Mouse (Mus musculus): ENCODE data around the gene Fcer1g.

Fcer1g gene

GRCm38 (mm10) chr1:171220871-171221270 is 13.3 kb downstream of the Fcer1g start:
- peak; percentile 87 to 95 for DNase-seq (ENCODE audit: inconsistent age in 2 of 2, low spot score in 1 of 2)

- no peak for DNase-seq (ENCODE audit: inconsistent age in 2 of 2, low spot score in 1 of 2)
Measured at GRCm38 (mm10) chr1:171216241-171216955, 17.8 kb downstream of the Fcer1g start.

- DNase-seq (ENCODE audit: inconsistent age in 2 of 2, low spot score in 1 of 2): no peak
Measured at GRCm38 (mm10) chr1:171213801-171214496, 20.2 kb downstream of the Fcer1g start, which contains the start of gene Nr1i3. Gene Nr1i3 (plus strand): TSS chr1:171213970.

GRCm38 (mm10) chr1:171212854-171213253 is 21.3 kb downstream of the Fcer1g start:
- DNase-seq (ENCODE audit: inconsistent age in 2 of 2, low spot score in 1 of 2): no peak

- DNase-seq (ENCODE audit: inconsistent age in 2 of 2, low spot score in 1 of 2): no peak
Measured at GRCm38 (mm10) chr1:171209409-171209808, 24.8 kb downstream of the Fcer1g start.

GRCm38 (mm10) chr1:171205704-171206493 is 28.3 kb downstream of the Fcer1g start:
- no peak for DNase-seq (ENCODE audit: inconsistent age in 2 of 2, low spot score in 1 of 2)

- DNase-seq (ENCODE audit: inconsistent age in 2 of 2, low spot score in 1 of 2): no peak
Measured at GRCm38 (mm10) chr1:171204249-171204644, 29.9 kb downstream of the Fcer1g start.

GRCm38 (mm10) chr1:171203471-171204248 is 30.5 kb downstream of the Fcer1g start:
- no peak for DNase-seq (ENCODE audit: inconsistent age in 2 of 2, low spot score in 1 of 2)

- no peak for DNase-seq (ENCODE audit: inconsistent age in 2 of 2, low spot score in 1 of 2)
Measured at GRCm38 (mm10) chr1:171200769-171201168, 33.4 kb downstream of the Fcer1g start.

GRCm38 (mm10) chr1:171199532-171199931 is 34.6 kb downstream of the Fcer1g start:
- DNase-seq (ENCODE audit: inconsistent age in 2 of 2, low spot score in 1 of 2): no peak

- DNase-seq (ENCODE audit: inconsistent age in 2 of 2, low spot score in 1 of 2): peak; percentile 76 to 89
Measured at GRCm38 (mm10) chr1:171195887-171196397, 38.2 kb downstream of the Fcer1g start, which contains the start of gene Pcp4l1. Gene Pcp4l1 (minus strand): TSS chr1:171196268.

GRCm38 (mm10) chr1:171195046-171195822 is 38.9 kb downstream of the Fcer1g start:
- DNase-seq (ENCODE audit: inconsistent age in 2 of 2, low spot score in 1 of 2): peak; percentile 18 to 67

- DNase-seq (ENCODE audit: inconsistent age in 2 of 2, low spot score in 1 of 2): peak in 1 of 2 experiments; percentile 68
Measured at GRCm38 (mm10) chr1:171193911-171194830, 40.0 kb downstream of the Fcer1g start.

- DNase-seq (ENCODE audit: inconsistent age in 2 of 2, low spot score in 1 of 2): peak; percentile 27 to 72
Measured at GRCm38 (mm10) chr1:171193093-171193840, 40.9 kb downstream of the Fcer1g start.

- peak; percentile 33 to 73 for DNase-seq (ENCODE audit: inconsistent age in 2 of 2, low spot score in 1 of 2)
Measured at GRCm38 (mm10) chr1:171192283-171192682, 41.9 kb downstream of the Fcer1g start.

GRCm38 (mm10) chr1:171190832-171191231 is 43.3 kb downstream of the Fcer1g start:
- no peak for DNase-seq (ENCODE audit: inconsistent age in 2 of 2, low spot score in 1 of 2)

GRCm38 (mm10) chr1:171189476-171190114 is 44.6 kb downstream of the Fcer1g start:
- DNase-seq (ENCODE audit: inconsistent age in 2 of 2, low spot score in 1 of 2): peak; percentile 38 to 77
